22 mouse cellular contexts compared by ENCODE assay signal in genomic region chr8:86698811-86699421, GRCm38 (mm10). TPM values are rescaled to one million over a fixed set of nuclear protein-coding genes. Genes with fewer than 3 reads are reported as not detected.
A peak's percentile ranks its signal among the peaks of the same experiment; 100 is the strongest.
DNase-seq lines count a peak whose midpoint lies in the region; ATAC-seq and TF ChIP-seq lines count a peak whose summit lies in the region.
"Had no signal": no experiment of that assay in that cellular context is flagged by ENCODE, and none has a peak within 500 bp of the region (broad histone marks: within the 10 kb centered on the region; RNA-seq: fewer than 3 reads in every experiment).

No protein-coding gene starts in this region.

- TF ChIP-seq POLR2A in kidney, adult 2 months (IDR thresholded peaks at IDR 0.05; ENCODE audit: low read depth, low read length) = no peak

- TF ChIP-seq CTCF in kidney, adult 2 months (conservative IDR thresholded peaks at IDR 0.05; ENCODE audit: insufficient read depth, insufficient read length, low read depth, low read length) = no peak

- H3K36me3 ChIP-seq in heart, embryonic 13.5 days = peaks cover 32% of the 10 kb centered on the region
- H3K36me3 ChIP-seq in kidney, adult 2 months (ENCODE audit: control insufficient read depth, insufficient read depth, low read length) = no peaks in the 10 kb centered on the region; the same call in 1 of the 2 replicates
- H3K36me3 ChIP-seq in hindbrain, embryonic 10.5 days = 0 out of 2 replicates have a peak, but pooled peaks cover 4% of the 10 kb centered on the region

- ATAC-seq in heart, embryonic 13.5 days (ENCODE audit: extremely low read depth, insufficient number of reproducible peaks, low FRiP score, low TSS enrichment) = no peak
- ATAC-seq: activated CD4-positive, CD25-positive, alpha-beta regulatory T cell, adult 4 months; forebrain, embryonic 13.5 days; midbrain, embryonic 13.5 days had no signal

- H3K4me3 ChIP-seq in heart, embryonic 13.5 days = no peak overlapping the region
- H3K4me3 ChIP-seq in kidney, adult 2 months (ENCODE audit: insufficient read depth, low read depth, low read length) = no peak overlapping the region
- H3K4me3 ChIP-seq in hindbrain, embryonic 10.5 days = no peak overlapping the region
- H3K4me3 ChIP-seq: forebrain, embryonic 13.5 days; hindbrain, embryonic 13.5 days; limb, embryonic 13.5 days; midbrain, embryonic 13.5 days; neural tube, embryonic 13.5 days had no signal

- no peaks in the 10 kb centered on the region for H3K9me3 ChIP-seq in heart, embryonic 13.5 days
- no peaks in the 10 kb centered on the region for H3K9me3 ChIP-seq in hindbrain, embryonic 10.5 days
- H3K9me3 ChIP-seq: forebrain, embryonic 13.5 days; hindbrain, embryonic 13.5 days; limb, embryonic 13.5 days; midbrain, embryonic 13.5 days; neural tube, embryonic 13.5 days had no signal

- H3K27me3 ChIP-seq in heart, embryonic 13.5 days (replicated peaks) = no peaks in the 10 kb centered on the region
- H3K27me3 ChIP-seq in kidney, adult 2 months (replicated peaks; ENCODE audit: control insufficient read depth, insufficient read depth, low read length) = no peaks in the 10 kb centered on the region
- no peaks in the 10 kb centered on the region for H3K27me3 ChIP-seq in hindbrain, embryonic 10.5 days (ENCODE audit: insufficient read depth, poor library complexity, severe bottlenecking)
- H3K27me3 ChIP-seq: forebrain, embryonic 13.5 days; hindbrain, embryonic 13.5 days; limb, embryonic 13.5 days; midbrain, embryonic 13.5 days; neural tube, embryonic 13.5 days had no signal

- peaks cover 17% of the 10 kb centered on the region for H3K4me1 ChIP-seq in heart, embryonic 13.5 days
- 0 out of 2 replicates have a peak, but pooled peaks cover 3% of the 10 kb centered on the region for H3K4me1 ChIP-seq in kidney, adult 2 months (ENCODE audit: control insufficient read depth, insufficient read depth, low read length)
- no peaks in the 10 kb centered on the region for H3K4me1 ChIP-seq in hindbrain, embryonic 10.5 days (replicated peaks)
- H3K4me1 ChIP-seq: forebrain, embryonic 13.5 days; hindbrain, embryonic 13.5 days; limb, embryonic 13.5 days; midbrain, embryonic 13.5 days; neural tube, embryonic 13.5 days had no signal

- H3K4me2 ChIP-seq in heart, embryonic 13.5 days = no peak overlapping the region
- H3K4me2 ChIP-seq: forebrain, embryonic 13.5 days; hindbrain, embryonic 13.5 days; limb, embryonic 13.5 days; lung, embryonic 14.5 days; midbrain, embryonic 13.5 days; neural tube, embryonic 13.5 days had no signal

- H3K9ac ChIP-seq in heart, embryonic 13.5 days = peak overlapping the region; percentile 63; the same call in 1 of the 2 replicates
- H3K9ac ChIP-seq: forebrain, embryonic 13.5 days; hindbrain, embryonic 13.5 days; limb, embryonic 13.5 days; liver, embryonic 14.5 days; lung, embryonic 14.5 days; midbrain, embryonic 13.5 days; neural tube, embryonic 13.5 days had no signal

- 31% methylated on average over 1 of the region's 1 CpGs for WGBS in heart, embryonic 13.5 days
- WGBS in kidney, adult 2 months = 56% methylated on average over 1 of the region's 1 CpGs
- 76% methylated on average over 1 of the region's 1 CpGs for WGBS in hindbrain, embryonic 10.5 days

- DNase-seq in adrenal gland, adult (ENCODE audit: inconsistent age in 2 of 2, low spot score in 1 of 2) = peak; percentile 69 to 84
- no peak for DNase-seq in adrenal gland, postnatal 25 days
- no peak for DNase-seq in heart, adult 9 months (ENCODE audit: low spot score in 2 of 2)
- DNase-seq in kidney, adult 2 months = peak; percentile 8
- DNase-seq in kidney, adult 8-10 months = no peak
- DNase-seq in adrenal gland, postnatal 14 days = peak; percentile 54
- no peak for DNase-seq in hindbrain, embryonic 10.5 days (ENCODE audit: low spot score)
- DNase-seq: cerebellum, adult 8-10 months; gastrocnemius, postnatal 10 days; kidney, postnatal 36 days; lung, embryonic 14.5 days; thymus, adult 18-20 months; thymus, postnatal 36 days had no signal

- H3K27ac ChIP-seq in heart, embryonic 13.5 days (replicated peaks) = peak overlapping the region; percentile 65
- H3K27ac ChIP-seq in kidney, adult 2 months (ENCODE audit: insufficient read depth, low read depth, low read length) = no peak overlapping the region
- no peak overlapping the region for H3K27ac ChIP-seq in hindbrain, embryonic 10.5 days
- H3K27ac ChIP-seq: forebrain, embryonic 13.5 days; hindbrain, embryonic 13.5 days; limb, embryonic 13.5 days; liver, embryonic 14.5 days; midbrain, embryonic 13.5 days; neural tube, embryonic 13.5 days had no signal

RNA-seq across cellular contexts. Expression of gene Gm10638, which starts 46.6 kb away (rescaled TPM):
- total RNA-seq in adrenal gland, postnatal 25 days (2021) = 2.0 and 4.3 TPM in 2 replicates
- 3.0 and 3.3 TPM in 2 replicates for polyA plus RNA-seq in heart, embryonic 13.5 days (2015; fragmentation: Nextera tagmentation; extraction: Ambion mirVana)
- polyA plus RNA-seq in kidney, adult 2 months (2012; rRNA removed) = 1.5 and 2.2 TPM in 2 replicates
- 2.7 and 4.4 TPM in 2 replicates for total RNA-seq in adrenal gland, postnatal 14 days (2021)
- 5.4 and 6.0 TPM in 2 replicates for polyA plus RNA-seq in hindbrain, embryonic 10.5 days (2016; fragmentation: Nextera tagmentation; extraction: Ambion mirVana)
- total RNA-seq: megakaryocyte, adult 5-6 weeks had no signal
- polyA plus RNA-seq: activated CD4-positive, CD25-positive, alpha-beta regulatory T cell, adult 4 months had no signal

RNA-seq across cellular contexts. Expression of gene Siah1a, which starts 46.8 kb away (rescaled TPM):
- total RNA-seq in adrenal gland, postnatal 25 days (2021) = 19.1 and 20.3 TPM in 2 replicates
- 30.1 and 30.8 TPM in 2 replicates for polyA plus RNA-seq in heart, embryonic 13.5 days (2015; fragmentation: Nextera tagmentation; extraction: Ambion mirVana)
- polyA plus RNA-seq in kidney, adult 2 months (2012; rRNA removed) = 18.4 and 19.8 TPM in 2 replicates
- total RNA-seq in adrenal gland, postnatal 14 days (2021) = 19.4 and 20.2 TPM in 2 replicates
- 52.8 and 57.1 TPM in 2 replicates for polyA plus RNA-seq in hindbrain, embryonic 10.5 days (2016; fragmentation: Nextera tagmentation; extraction: Ambion mirVana)

Comparison
In these comparisons a context has a peak if more than half of its experiments do, and no peak if none do; other contexts are left out.
1. DNase-seq: peak in adrenal gland, adult (2 of 2), kidney, adult 2 months (single experiment) and adrenal gland, postnatal 14 days (single experiment); none in adrenal gland, postnatal 25 days (single experiment), heart, adult 9 months (0 of 2), kidney, adult 8-10 months (0 of 2) and hindbrain, embryonic 10.5 days (single experiment).